Mouse (Mus musculus): ENCODE data around the gene Kcns3. TPM values are rescaled to one million over a fixed set of nuclear protein-coding genes. Genes with fewer than 3 reads are reported as not detected.

Kcns3 gene
- polyA plus RNA-seq, 1 experiment from 2014 or later = 0.30 TPM

DNA sequence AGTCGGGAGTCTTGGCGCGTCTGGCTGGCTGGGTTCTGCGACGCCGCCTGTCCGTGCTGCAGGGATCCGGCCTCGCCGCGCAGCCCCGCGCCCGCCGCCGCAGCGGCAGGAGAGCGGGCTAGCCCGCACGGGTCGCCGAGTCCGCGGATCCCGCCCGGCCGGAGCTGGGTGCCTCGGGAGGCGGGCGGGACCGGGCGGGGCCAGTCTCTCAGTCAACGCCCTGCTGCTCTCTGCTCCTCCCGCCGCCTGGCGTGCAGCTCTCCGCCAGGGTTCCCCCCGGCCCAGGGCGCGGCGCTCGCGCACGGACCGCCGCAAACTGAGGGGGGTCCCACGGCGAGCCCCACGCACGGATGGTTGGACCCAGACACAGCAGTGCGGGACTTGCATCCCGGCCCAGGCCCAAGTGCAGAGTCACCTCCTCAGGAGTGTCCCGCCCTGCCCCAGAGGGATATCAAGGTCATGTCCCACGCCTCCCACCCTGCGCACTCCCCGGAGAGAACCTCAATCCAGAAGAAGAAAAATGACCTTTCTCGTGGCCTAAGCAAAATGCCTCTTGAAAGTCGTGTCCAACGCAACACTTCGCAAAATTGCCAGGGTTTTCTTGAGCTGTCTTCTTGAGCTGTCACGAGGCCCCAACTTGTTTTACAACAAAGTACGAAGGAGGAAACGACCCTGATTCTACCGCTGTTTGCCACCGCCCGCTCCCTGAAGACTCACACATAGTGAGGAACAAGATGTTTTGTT, 492 bp downstream of the Kcns3 start:
- H3K36me3 ChIP-seq (replicated peaks) = no peaks in the 10 kb centered on the region
- H3K27ac ChIP-seq (replicated peaks) = no peak overlapping the region; the same call in 1 of the 2 replicates
- H3K4me3 ChIP-seq = peak overlapping the region; percentile 65
- peaks cover 58% of the 10 kb centered on the region for H3K27me3 ChIP-seq (replicated peaks; ENCODE audit: low read depth, poor library complexity, severe bottlenecking)
- WGBS = under 1% methylated on average over 66 of the region's 66 CpGs
- no peaks in the 10 kb centered on the region for H3K9me3 ChIP-seq
- peaks cover 20% of the 10 kb centered on the region for H3K4me1 ChIP-seq
- peak; percentile 71 for DNase-seq (ENCODE audit: low spot score)

- Histone ChIP-seq H3K27me3 (replicated peaks; ENCODE audit: low read depth, poor library complexity, severe bottlenecking) (peaks cover 58% of the 10 kb centered on the region), H3K9me3 (no peaks in the 10 kb centered on the region), H3K27ac (replicated peaks) (no peak overlapping the region; the same call in 1 of the 2 replicates), H3K4me1 (peaks cover 20% of the 10 kb centered on the region), H3K36me3 (replicated peaks) (no peaks in the 10 kb centered on the region), H3K4me3 (peak overlapping the region; percentile 65)
- WGBS = under 1% methylated on average over 41 of the region's 41 CpGs
- peak; percentile 68 for DNase-seq (ENCODE audit: low spot score)
Observed at GRCm38 (mm10) chr12:11149421-11150191, 1.2 kb downstream of the Kcns3 start.

DNA sequence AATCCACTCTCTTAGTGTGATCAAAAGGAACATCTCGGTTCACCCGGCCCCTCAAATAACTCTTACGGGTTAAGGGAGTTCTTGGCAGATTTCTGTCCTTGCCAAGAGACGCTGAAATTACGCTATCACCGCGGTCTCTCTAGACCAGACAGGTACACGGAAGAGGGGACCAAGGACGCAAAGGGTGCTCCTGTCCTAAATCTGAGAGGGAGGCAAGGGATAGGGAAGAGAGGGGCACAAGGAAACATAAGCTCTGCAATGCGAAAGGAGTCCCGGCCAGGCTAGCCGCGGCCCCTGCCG, 1.8 kb downstream of the Kcns3 start:
- peaks cover 58% of the 10 kb centered on the region for H3K27me3 ChIP-seq (replicated peaks; ENCODE audit: low read depth, poor library complexity, severe bottlenecking)
- H3K9me3 ChIP-seq = no peaks in the 10 kb centered on the region
- H3K27ac ChIP-seq (replicated peaks) = no peak overlapping the region
- no peak for DNase-seq (ENCODE audit: low spot score)
- H3K36me3 ChIP-seq (replicated peaks) = no peaks in the 10 kb centered on the region
- peak overlapping the region; percentile 65 for H3K4me3 ChIP-seq
- H3K4me1 ChIP-seq = peaks cover 20% of the 10 kb centered on the region
- under 1% methylated on average over 14 of the region's 14 CpGs for WGBS

- Histone ChIP-seq H3K27me3 (replicated peaks; ENCODE audit: low read depth, poor library complexity, severe bottlenecking) (peaks cover 24% of the 10 kb centered on the region), H3K4me3 (no peak overlapping the region), H3K9me3 (no peaks in the 10 kb centered on the region), H3K27ac (replicated peaks) (no peak overlapping the region), H3K4me1 (peaks cover 9% of the 10 kb centered on the region), H3K36me3 (replicated peaks) (no peaks in the 10 kb centered on the region)
- no peak for DNase-seq (ENCODE audit: low spot score)
- WGBS = 78% methylated on average over 1 of the region's 1 CpGs
Observed at GRCm38 (mm10) chr12:11144894-11145293, 6.0 kb downstream of the Kcns3 start.

GRCm38 (mm10) chr12:11132418-11132817, 18.4 kb downstream of the Kcns3 start:
- Histone ChIP-seq H3K27me3 (replicated peaks; ENCODE audit: low read depth, poor library complexity, severe bottlenecking) (no peaks in the 10 kb centered on the region), H3K4me3 (no peak overlapping the region), H3K27ac (replicated peaks) (no peak overlapping the region), H3K4me1 (no peaks in the 10 kb centered on the region), H3K9me3 (no peaks in the 10 kb centered on the region), H3K36me3 (replicated peaks) (no peaks in the 10 kb centered on the region)
- no peak for DNase-seq (ENCODE audit: low spot score)

DNA sequence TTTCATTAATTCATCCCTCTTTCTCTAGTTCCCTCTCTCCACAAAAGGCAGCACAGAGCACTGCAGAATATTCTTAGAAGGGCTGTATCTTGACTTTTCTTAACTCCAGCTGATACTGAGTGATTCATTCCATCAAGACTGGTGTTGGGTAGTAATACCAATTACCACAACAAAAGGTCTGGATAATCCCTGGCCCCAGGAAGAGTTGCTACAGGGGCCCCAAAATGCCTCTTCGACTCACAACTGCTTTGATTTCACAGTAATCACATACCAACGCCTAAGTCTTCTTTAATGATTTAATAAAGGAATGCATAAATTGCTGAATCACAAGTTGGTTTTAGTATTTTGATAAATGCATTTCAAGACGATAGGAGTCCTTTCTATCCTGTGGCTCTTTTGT, 21.7 kb downstream of the Kcns3 start:
- Histone ChIP-seq H3K4me1 (no peaks in the 10 kb centered on the region), H3K27ac (replicated peaks) (no peak overlapping the region), H3K4me3 (no peak overlapping the region), H3K9me3 (no peaks in the 10 kb centered on the region), H3K27me3 (replicated peaks; ENCODE audit: low read depth, poor library complexity, severe bottlenecking) (no peaks in the 10 kb centered on the region), H3K36me3 (replicated peaks) (no peaks in the 10 kb centered on the region)
- DNase-seq (ENCODE audit: low spot score) = no peak
- WGBS = 33% methylated on average over 3 of the region's 3 CpGs

- DNase-seq (ENCODE audit: low spot score) = no peak
- 67% methylated on average over 5 of the region's 5 CpGs for WGBS
- Histone ChIP-seq H3K9me3 (no peaks in the 10 kb centered on the region), H3K4me3 (no peak overlapping the region), H3K27me3 (replicated peaks; ENCODE audit: low read depth, poor library complexity, severe bottlenecking) (no peaks in the 10 kb centered on the region), H3K27ac (replicated peaks) (no peak overlapping the region), H3K36me3 (replicated peaks) (no peaks in the 10 kb centered on the region), H3K4me1 (no peaks in the 10 kb centered on the region)
Observed at GRCm38 (mm10) chr12:11126186-11126759, 24.6 kb downstream of the Kcns3 start.

- no peak overlapping the region for H3K4me3 ChIP-seq
- DNase-seq (ENCODE audit: low spot score) = no peak
- H3K36me3 ChIP-seq (replicated peaks) = no peaks in the 10 kb centered on the region
- H3K4me1 ChIP-seq = no peaks in the 10 kb centered on the region
- no peaks in the 10 kb centered on the region for H3K27me3 ChIP-seq (replicated peaks; ENCODE audit: low read depth, poor library complexity, severe bottlenecking)
- H3K27ac ChIP-seq (replicated peaks) = no peak overlapping the region
- 81% methylated on average over 3 of the region's 3 CpGs for WGBS
- H3K9me3 ChIP-seq = no peaks in the 10 kb centered on the region
Observed at GRCm38 (mm10) chr12:11101565-11101964, 49.3 kb downstream of the Kcns3 start.

DNA sequence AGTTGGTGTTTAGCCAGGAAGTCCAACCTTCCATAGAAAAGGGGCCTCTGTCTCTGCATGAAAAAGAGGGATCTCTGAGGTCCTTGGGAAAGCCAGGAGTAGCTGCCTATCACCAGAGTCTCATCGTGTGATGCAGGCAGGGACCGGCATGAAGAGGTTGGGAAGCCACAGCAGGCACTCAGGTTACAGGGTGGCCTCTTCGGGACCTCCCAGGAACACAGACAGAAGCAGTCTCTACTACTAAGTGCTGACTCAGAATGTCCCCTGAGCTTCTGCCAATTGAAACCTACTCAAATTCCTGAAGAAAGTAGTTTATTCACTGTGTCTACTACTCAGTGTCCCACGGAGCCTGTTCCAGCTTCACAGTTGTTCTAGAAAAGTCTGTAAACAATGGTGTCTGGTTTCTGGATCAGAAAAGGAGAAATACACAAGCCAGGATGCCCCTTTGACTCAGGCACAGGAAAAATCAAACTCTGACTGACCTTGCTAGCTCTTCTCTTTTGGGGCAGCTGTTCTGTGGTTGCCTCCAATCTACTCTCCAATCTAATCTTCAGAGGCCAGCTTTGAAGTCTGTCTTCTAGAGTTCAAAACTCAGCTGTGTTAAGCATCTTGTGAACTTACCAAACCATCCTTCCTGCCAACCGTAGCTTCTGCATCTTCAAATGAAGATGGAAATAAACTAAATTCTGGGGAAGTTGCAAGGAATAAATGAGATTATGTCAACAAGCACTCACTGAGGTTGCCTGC, 62.1 kb downstream of the Kcns3 start:
- Histone ChIP-seq H3K27ac (replicated peaks) (no peak overlapping the region; the same call in 1 of the 2 replicates), H3K36me3 (replicated peaks) (no peaks in the 10 kb centered on the region), H3K27me3 (replicated peaks; ENCODE audit: low read depth, poor library complexity, severe bottlenecking) (no peaks in the 10 kb centered on the region), H3K4me3 (no peak overlapping the region), H3K4me1 (peaks cover 3% of the 10 kb centered on the region; the same call in 1 of the 2 replicates), H3K9me3 (no peaks in the 10 kb centered on the region)
- DNase-seq (ENCODE audit: low spot score) = peak; percentile 24
- WGBS = 61% methylated on average over 5 of the region's 5 CpGs

DNA sequence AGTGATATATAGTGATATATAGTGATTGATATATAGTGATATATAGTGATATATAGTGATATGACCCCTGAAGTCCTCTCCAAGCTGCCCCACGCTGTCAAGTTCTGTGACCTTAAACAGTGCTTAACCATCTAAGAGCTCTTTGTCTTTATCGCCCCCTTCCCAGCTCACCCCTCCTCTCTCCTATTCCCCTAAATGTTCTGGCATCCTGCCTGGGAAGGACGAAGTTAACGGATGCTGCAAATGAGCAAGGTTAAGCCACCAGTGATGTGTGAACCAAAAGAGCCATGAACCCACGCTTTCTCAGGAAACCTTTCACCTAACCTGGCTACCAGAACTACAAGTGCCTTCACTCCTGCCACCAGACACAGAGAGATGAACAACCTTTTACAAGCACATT, 64.0 kb downstream of the Kcns3 start:
- H3K4me1 ChIP-seq = peaks cover 3% of the 10 kb centered on the region; the same call in 1 of the 2 replicates
- H3K27me3 ChIP-seq (replicated peaks; ENCODE audit: low read depth, poor library complexity, severe bottlenecking) = no peaks in the 10 kb centered on the region
- no peaks in the 10 kb centered on the region for H3K9me3 ChIP-seq
- no peak for DNase-seq (ENCODE audit: low spot score)
- no peak overlapping the region for H3K4me3 ChIP-seq
- no peaks in the 10 kb centered on the region for H3K36me3 ChIP-seq (replicated peaks)
- 63% methylated on average over 5 of the region's 5 CpGs for WGBS
- H3K27ac ChIP-seq (replicated peaks) = no peak overlapping the region

GRCm38 (mm10) chr12:11071079-11071478, 79.8 kb downstream of the Kcns3 start:
- no peaks in the 10 kb centered on the region for H3K36me3 ChIP-seq (replicated peaks)
- H3K4me3 ChIP-seq = no peak overlapping the region
- no peak overlapping the region for H3K27ac ChIP-seq (replicated peaks)
- no peaks in the 10 kb centered on the region for H3K27me3 ChIP-seq (replicated peaks; ENCODE audit: low read depth, poor library complexity, severe bottlenecking)
- no peaks in the 10 kb centered on the region for H3K9me3 ChIP-seq
- 88% methylated on average over 2 of the region's 2 CpGs for WGBS
- no peaks in the 10 kb centered on the region for H3K4me1 ChIP-seq
- no peak for DNase-seq (ENCODE audit: low spot score)

GRCm38 (mm10) chr12:11066865-11067264, 84.0 kb downstream of the Kcns3 start:
- H3K4me1 ChIP-seq = no peaks in the 10 kb centered on the region
- no peaks in the 10 kb centered on the region for H3K9me3 ChIP-seq
- H3K4me3 ChIP-seq = no peak overlapping the region
- H3K27me3 ChIP-seq (replicated peaks; ENCODE audit: low read depth, poor library complexity, severe bottlenecking) = no peaks in the 10 kb centered on the region
- DNase-seq (ENCODE audit: low spot score) = no peak
- 90% methylated on average over 2 of the region's 2 CpGs for WGBS
- H3K27ac ChIP-seq (replicated peaks) = no peak overlapping the region
- H3K36me3 ChIP-seq (replicated peaks) = no peaks in the 10 kb centered on the region

All from embryonic facial prominence, embryonic 10.5 days (tissue).